Mouse (Mus musculus): ENCODE results near the gene 4921517D22Rik.

The 4921517D22Rik gene

GRCm38 (mm10) chr13:59691478-59691877, 2.4 kb downstream of the 4921517D22Rik start:
- DNase-seq (ENCODE audit: low spot score in 2 of 2) = no peak

GRCm38 (mm10) chr13:59690576-59690975, 3.3 kb downstream of the 4921517D22Rik start:
- DNase-seq (ENCODE audit: low spot score in 2 of 2) = no peak

GRCm38 (mm10) chr13:59689843-59690242, 4.1 kb downstream of the 4921517D22Rik start:
- no peak for DNase-seq (ENCODE audit: low spot score in 2 of 2)

GRCm38 (mm10) chr13:59689313-59689712, 4.6 kb downstream of the 4921517D22Rik start:
- no peak for DNase-seq (ENCODE audit: low spot score in 2 of 2)

GRCm38 (mm10) chr13:59688338-59688770, 5.6 kb downstream of the 4921517D22Rik start:
- DNase-seq (ENCODE audit: low spot score in 2 of 2) = no peak

GRCm38 (mm10) chr13:59685236-59685635, 8.7 kb downstream of the 4921517D22Rik start:
- no peak for DNase-seq (ENCODE audit: low spot score in 2 of 2)

GRCm38 (mm10) chr13:59682629-59683028, 11.3 kb downstream of the 4921517D22Rik start:
- no peak for DNase-seq (ENCODE audit: low spot score in 2 of 2)

- DNase-seq (ENCODE audit: low spot score in 2 of 2) = no peak
Measured at GRCm38 (mm10) chr13:59679908-59680307, 14.0 kb downstream of the 4921517D22Rik start.

GRCm38 (mm10) chr13:59679306-59679705, 14.6 kb downstream of the 4921517D22Rik start:
- DNase-seq (ENCODE audit: low spot score in 2 of 2) = no peak

GRCm38 (mm10) chr13:59676316-59677229, 17.3 kb downstream of the 4921517D22Rik start:
- DNase-seq (ENCODE audit: low spot score in 2 of 2) = no peak

GRCm38 (mm10) chr13:59675151-59676011, 18.5 kb downstream of the 4921517D22Rik start, which contains the start of gene Golm1:
Gene Golm1 (minus strand): TSS chr13:59675811.
- peak in 1 of 2 experiments; percentile 25 for DNase-seq (ENCODE audit: low spot score in 2 of 2)

GRCm38 (mm10) chr13:59674761-59675150, 19.2 kb downstream of the 4921517D22Rik start:
- DNase-seq (ENCODE audit: low spot score in 2 of 2) = no peak

GRCm38 (mm10) chr13:59674215-59674614, 19.7 kb downstream of the 4921517D22Rik start:
- DNase-seq (ENCODE audit: low spot score in 2 of 2) = no peak

GRCm38 (mm10) chr13:59673597-59673996, 20.3 kb downstream of the 4921517D22Rik start:
- no peak for DNase-seq (ENCODE audit: low spot score in 2 of 2)

GRCm38 (mm10) chr13:59672248-59672647, 21.7 kb downstream of the 4921517D22Rik start:
- DNase-seq (ENCODE audit: low spot score in 2 of 2) = no peak

GRCm38 (mm10) chr13:59671521-59671920, 22.4 kb downstream of the 4921517D22Rik start:
- DNase-seq (ENCODE audit: low spot score in 2 of 2) = no peak

- no peak for DNase-seq (ENCODE audit: low spot score in 2 of 2)
Measured at GRCm38 (mm10) chr13:59669946-59670345, 24.0 kb downstream of the 4921517D22Rik start.

GRCm38 (mm10) chr13:59668501-59669093, 25.3 kb downstream of the 4921517D22Rik start:
- DNase-seq (ENCODE audit: low spot score in 2 of 2) = no peak

GRCm38 (mm10) chr13:59667763-59668162, 26.1 kb downstream of the 4921517D22Rik start:
- DNase-seq (ENCODE audit: low spot score in 2 of 2) = no peak

- DNase-seq (ENCODE audit: low spot score in 2 of 2) = no peak
Measured at GRCm38 (mm10) chr13:59663939-59664712, 29.8 kb downstream of the 4921517D22Rik start.

- DNase-seq (ENCODE audit: low spot score in 2 of 2) = no peak
Measured at GRCm38 (mm10) chr13:59661966-59662365, 31.9 kb downstream of the 4921517D22Rik start.

Measured in frontal cortex, postnatal 25 days (tissue).